Mouse (Mus musculus) heart, postnatal 0 days (tissue): Measurements from ENCODE around the gene Prdm16. TPM values are rescaled to one million over a fixed set of nuclear protein-coding genes. Genes with fewer than 3 reads are reported as not detected.

Experiments
- ATAC-seq: fragments of 200-750 bp; cut with Nextera tagmentation; 2 replicates; pipeline ENCODE4 v1.8.0; 2017; ENCODE audit warnings: low read depth, moderate number of reproducible peaks, moderate library complexity; ENCODE audit not compliant: insufficient read depth
- DNase-seq: peaks from one replicate; pipeline ENCODE4 v3.0.0-alpha.2; 2016; ENCODE audit warnings: low spot score
- H3K27ac ChIP-seq: fragments of 300-500 bp; sonication (generic); 2 replicates; pipeline ENCODE4 v1.5.1; 2014; ENCODE audit warnings: low read depth, mild to moderate bottlenecking
- H3K27me3 ChIP-seq: fragments of 300-500 bp; sonication (generic); 2 replicates; pipeline ENCODE4 v1.6.1; 2014; ENCODE audit warnings: low read length, mixed read lengths; ENCODE audit not compliant: control insufficient read depth, insufficient read depth
- H3K36me3 ChIP-seq: fragments of 300-500 bp; sonication (generic); replicated peaks from 2 replicates; pipeline ENCODE4 v1.6.1; 2014; ENCODE audit warnings: low read length, mixed read lengths; ENCODE audit not compliant: control insufficient read depth, insufficient read depth
- H3K4me1 ChIP-seq: fragments of 300-500 bp; sonication (generic); 2 replicates; pipeline ENCODE4 v1.6.1; 2014; ENCODE audit warnings: antibody characterized with exemption; ENCODE audit not compliant: control insufficient read depth, insufficient read depth
- H3K4me2 ChIP-seq: fragments of 300-500 bp; sonication (generic); 2 replicates; pipeline ENCODE4 v1.6.1; 2014; ENCODE audit warnings: low read depth, mild to moderate bottlenecking, low read length, moderate library complexity
- H3K4me3 ChIP-seq: fragments of 300-500 bp; sonication (generic); 2 replicates; pipeline ENCODE4 v1.5.1; 2014; ENCODE audit warnings: low read depth, low read length
- H3K9ac ChIP-seq: fragments of 300-500 bp; sonication (generic); replicated peaks from 2 replicates; pipeline ENCODE4 v1.6.1; 2014; ENCODE audit warnings: low read depth, low read length, mixed read lengths
- H3K9me3 ChIP-seq: fragments of 300-500 bp; sonication (generic); replicated peaks from 2 replicates; pipeline ENCODE4 v1.6.1; 2016; ENCODE audit warnings: low read length; ENCODE audit not compliant: control insufficient read depth
- CTCF ChIP-seq: IDR thresholded peaks from 2 replicates; pipeline ENCODE4 v1.5.1; 2016; ENCODE audit warnings: antibody characterized with exemption, control low read depth, low read depth
- EP300 ChIP-seq: IDR thresholded peaks from 2 replicates; pipeline ENCODE4 v1.6.1; 2016; ENCODE audit warnings: antibody characterized with exemption, low read depth
- WGBS: fragments of 180-500 bp; shearing (Covaris S2); extraction: QIAGEN DNeasy Blood & Tissue Kit; methylation state at CpG from one replicate; pipeline ENCODE4 v1.1.7; 2014; 5-methylcytosine and 5-hydroxymethylcytosine counted together
- polyA plus RNA-seq: library from polyadenylated mRNA; unstranded; fragments of >200 nt; fragmentation: Nextera tagmentation; extraction: Ambion mirVana; gene quantifications from 2 replicates; pipeline ENCODE4 v1.2.1, GENCODE M21; 2015
- total RNA-seq: library from RNA; depleted of rRNA; stranded (reverse); fragments of >200 nt; gene quantifications from 2 replicates; pipeline ENCODE4 v1.2.3, GENCODE M21; 2014; ENCODE audit warnings: low replicate concordance

Gene Prdm16
- total and polyA plus RNA-seq, 2 experiments from 2014 or later: 9.3 to 14.7 TPM

- Histone ChIP-seq H3K4me1 (peaks cover 33% of the 10 kb centered on the region), H3K4me3 (no peak overlapping the region), H3K9me3 (no peaks in the 10 kb centered on the region), H3K9ac (no peak overlapping the region), H3K4me2 (no peak overlapping the region), H3K27me3 (no peaks in the 10 kb centered on the region), H3K27ac (peak overlapping the region; percentile 59; the same call in 1 of the 2 replicates), H3K36me3 (no peaks in the 10 kb centered on the region)
- WGBS: 32% methylated on average over 9 of the region's 9 CpGs
- DNase-seq: peak; percentile 55
- ATAC-seq: peak; percentile 62
- TF ChIP-seq EP300 (no peak), CTCF (no peak)
Observed at GRCm38 (mm10) chr4:154480544-154481260, 156.0 kb downstream of the Prdm16 start.

GRCm38 (mm10) chr4:154480143-154480542 lies 156.5 kb downstream of the Prdm16 start:
- peak overlapping the region; percentile 59; the same call in 1 of the 2 replicates for H3K27ac ChIP-seq
- no peak for TF ChIP-seq EP300
- TF ChIP-seq CTCF: no peak
- no peak overlapping the region for H3K4me3 ChIP-seq
- H3K9ac ChIP-seq: no peak overlapping the region
- H3K4me1 ChIP-seq: peaks cover 33% of the 10 kb centered on the region
- no peak for ATAC-seq
- H3K4me2 ChIP-seq: no peak overlapping the region
- 43% methylated on average over 15 of the region's 15 CpGs for WGBS
- no peaks in the 10 kb centered on the region for H3K27me3 ChIP-seq
- H3K9me3 ChIP-seq: no peaks in the 10 kb centered on the region
- no peaks in the 10 kb centered on the region for H3K36me3 ChIP-seq
- no peak for DNase-seq

GRCm38 (mm10) chr4:154478933-154479613 lies 157.6 kb downstream of the Prdm16 start:
- ATAC-seq (no peak), DNase-seq (no peak)
- no peak overlapping the region for H3K9ac ChIP-seq
- 0 out of 2 replicates have a peak, but pooled peaks cover 2% of the 10 kb centered on the region for H3K27me3 ChIP-seq
- H3K36me3 ChIP-seq: no peaks in the 10 kb centered on the region
- no peak for TF ChIP-seq EP300
- no peak for TF ChIP-seq CTCF
- no peak overlapping the region for H3K4me2 ChIP-seq
- no peak overlapping the region for H3K4me3 ChIP-seq
- WGBS: 49% methylated on average over 8 of the region's 8 CpGs
- H3K27ac ChIP-seq: no peak overlapping the region
- H3K4me1 ChIP-seq: peaks cover 30% of the 10 kb centered on the region
- no peaks in the 10 kb centered on the region for H3K9me3 ChIP-seq

GRCm38 (mm10) chr4:154473571-154474307 lies 162.9 kb downstream of the Prdm16 start:
- WGBS: 37% methylated on average over 25 of the region's 25 CpGs
- no peak for TF ChIP-seq CTCF
- Histone ChIP-seq H3K27ac (no peak overlapping the region), H3K9ac (no peak overlapping the region), H3K4me3 (no peak overlapping the region), H3K36me3 (no peaks in the 10 kb centered on the region), H3K9me3 (no peaks in the 10 kb centered on the region), H3K4me1 (no peaks in the 10 kb centered on the region), H3K27me3 (0 out of 2 replicates have a peak, but pooled peaks cover 11% of the 10 kb centered on the region), H3K4me2 (no peak overlapping the region)
- DNase-seq: no peak
- ATAC-seq: no peak

GRCm38 (mm10) chr4:154472569-154472968 lies 164.1 kb downstream of the Prdm16 start:
- Histone ChIP-seq H3K27ac (no peak overlapping the region), H3K4me1 (no peaks in the 10 kb centered on the region), H3K9ac (no peak overlapping the region), H3K4me2 (no peak overlapping the region), H3K4me3 (no peak overlapping the region), H3K36me3 (no peaks in the 10 kb centered on the region), H3K27me3 (0 out of 2 replicates have a peak, but pooled peaks cover 11% of the 10 kb centered on the region), H3K9me3 (no peaks in the 10 kb centered on the region)
- no peak for DNase-seq
- ATAC-seq: no peak
- WGBS: 43% methylated on average over 8 of the region's 8 CpGs
- no peak for TF ChIP-seq CTCF
- TF ChIP-seq EP300: no peak
